Mouse (Mus musculus): ENCODE measurements around the gene Dmgdh. TPM values are rescaled to one million over a fixed set of nuclear protein-coding genes. Genes with fewer than 3 reads are reported as not detected.

Gene Dmgdh
- polyA plus RNA-seq, 1 experiment from 2014 or later: not detected

DNA sequence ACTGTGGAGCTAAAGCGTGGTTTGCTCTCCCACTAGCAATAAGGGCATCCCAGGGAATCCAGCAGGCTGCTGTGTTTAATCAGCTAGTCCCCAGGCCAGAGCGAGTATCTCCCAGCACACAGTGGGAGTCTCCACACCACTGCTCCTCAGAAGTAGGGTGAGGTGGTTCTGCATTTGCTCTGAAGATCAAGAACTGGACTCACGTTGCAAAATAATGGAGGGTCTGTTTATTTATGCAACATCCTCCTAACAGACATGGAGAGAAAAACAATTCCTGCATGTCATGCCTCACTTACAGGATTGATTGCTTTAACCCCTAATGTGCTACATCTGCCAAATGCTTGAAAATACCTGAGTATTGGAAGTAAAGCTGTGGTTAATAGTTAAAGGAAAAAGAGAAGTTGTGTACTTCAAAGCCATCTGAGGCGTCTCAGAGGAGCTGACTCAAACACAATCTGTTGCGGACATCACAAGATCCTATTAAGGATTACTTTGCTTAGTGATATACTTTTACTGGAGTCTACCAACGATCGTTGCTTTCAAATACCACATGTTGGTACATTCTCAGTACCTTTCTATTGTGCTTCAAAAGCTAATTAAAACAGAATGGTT, 99.6 kb downstream of the Dmgdh start:
- no peaks in the 10 kb centered on the region for H3K27me3 ChIP-seq
- H3K27ac ChIP-seq (replicated peaks): no peak overlapping the region
- H3K4me3 ChIP-seq (replicated peaks): no peak overlapping the region
- H3K4me2 ChIP-seq (replicated peaks): no peak overlapping the region
- H3K36me3 ChIP-seq: no peaks in the 10 kb centered on the region
- H3K9ac ChIP-seq: no peak overlapping the region
- WGBS: 47% methylated on average over 7 of the region's 7 CpGs
- H3K9me3 ChIP-seq (replicated peaks): no peaks in the 10 kb centered on the region
- peaks cover 10% of the 10 kb centered on the region; the same call in 1 of the 2 replicates for H3K4me1 ChIP-seq
- ATAC-seq (ENCODE audit: insufficient number of reproducible peaks, low FRiP score, low TSS enrichment, low read depth): no peak

DNA sequence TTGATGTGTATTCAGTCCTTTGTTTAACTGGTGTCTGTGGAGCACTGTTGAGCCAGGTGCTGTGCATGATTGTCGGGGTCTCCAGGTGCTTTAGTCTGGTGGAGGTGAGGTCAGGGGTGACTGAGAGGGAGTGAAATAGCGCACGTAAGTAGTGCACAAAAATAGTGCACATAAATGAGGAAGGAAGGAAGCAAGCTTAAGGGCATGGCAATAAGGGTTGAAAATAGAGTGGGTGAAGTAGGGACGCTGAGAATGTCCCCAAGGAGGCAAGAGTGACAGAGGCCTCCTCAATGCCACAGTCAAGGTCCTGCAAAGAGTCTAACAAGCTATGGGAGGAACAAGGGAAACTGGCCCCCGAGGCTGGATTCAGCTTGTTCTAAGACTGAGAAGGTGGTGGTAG, 108.6 kb downstream of the Dmgdh start:
- WGBS: 86% methylated on average over 5 of the region's 5 CpGs
- Histone ChIP-seq H3K36me3 (no peaks in the 10 kb centered on the region), H3K4me1 (peaks cover 8% of the 10 kb centered on the region; the same call in 1 of the 2 replicates), H3K4me2 (replicated peaks) (no peak overlapping the region), H3K9me3 (replicated peaks) (no peaks in the 10 kb centered on the region), H3K27ac (replicated peaks) (no peak overlapping the region), H3K9ac (no peak overlapping the region), H3K4me3 (replicated peaks) (no peak overlapping the region), H3K27me3 (no peaks in the 10 kb centered on the region)
- no peak for ATAC-seq (ENCODE audit: insufficient number of reproducible peaks, low FRiP score, low TSS enrichment, low read depth)

DNA sequence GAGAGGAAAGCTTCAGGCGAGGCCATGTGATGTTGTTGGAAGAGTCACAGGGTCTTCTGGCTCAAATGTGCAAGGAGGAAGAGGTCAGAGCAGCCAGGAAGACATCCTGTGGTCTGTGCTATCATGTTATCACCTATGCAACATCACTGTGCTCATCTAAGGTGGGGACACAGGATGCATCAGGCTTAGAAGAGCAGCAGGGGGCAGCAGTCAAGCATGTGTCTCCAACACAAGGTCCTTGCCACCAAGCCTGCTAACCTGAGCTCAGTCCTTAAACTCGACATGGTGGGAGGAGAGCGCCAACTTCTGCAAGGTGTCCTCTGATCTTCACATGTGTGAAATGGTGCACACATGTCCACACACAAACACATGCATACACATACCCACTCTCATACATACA, 111.1 kb downstream of the Dmgdh start:
- Histone ChIP-seq H3K9ac (no peak overlapping the region), H3K27me3 (no peaks in the 10 kb centered on the region), H3K4me3 (replicated peaks) (no peak overlapping the region), H3K36me3 (no peaks in the 10 kb centered on the region), H3K9me3 (replicated peaks) (no peaks in the 10 kb centered on the region), H3K4me1 (peaks cover 8% of the 10 kb centered on the region; the same call in 1 of the 2 replicates), H3K4me2 (replicated peaks) (no peak overlapping the region), H3K27ac (replicated peaks) (no peak overlapping the region)
- ATAC-seq (ENCODE audit: insufficient number of reproducible peaks, low FRiP score, low TSS enrichment, low read depth): no peak
- WGBS: 74% methylated on average over 3 of the region's 3 CpGs

DNA sequence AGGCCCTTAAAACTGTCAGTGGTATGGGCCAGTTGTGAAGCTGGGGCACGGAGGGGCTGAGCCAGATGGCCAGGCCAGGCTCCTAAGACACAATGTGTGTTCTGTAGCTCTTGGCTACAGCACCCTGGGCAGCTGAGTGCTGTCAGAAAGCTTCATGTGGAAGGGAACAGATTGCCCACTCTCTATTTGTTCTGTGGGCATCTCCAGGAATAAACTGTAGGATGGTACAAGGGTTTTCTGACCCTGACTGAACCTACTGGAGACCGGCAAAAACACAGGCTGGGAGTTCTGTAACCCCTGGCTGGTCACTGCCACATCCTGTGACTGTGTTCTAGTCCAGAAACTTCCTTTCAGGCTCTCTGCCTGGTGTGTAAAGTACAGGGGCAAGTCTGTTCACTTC, 111.8 kb downstream of the Dmgdh start:
- Histone ChIP-seq H3K4me1 (peaks cover 8% of the 10 kb centered on the region; the same call in 1 of the 2 replicates), H3K27ac (replicated peaks) (no peak overlapping the region), H3K9me3 (replicated peaks) (no peaks in the 10 kb centered on the region), H3K27me3 (no peaks in the 10 kb centered on the region), H3K9ac (no peak overlapping the region), H3K36me3 (no peaks in the 10 kb centered on the region), H3K4me3 (replicated peaks) (no peak overlapping the region), H3K4me2 (replicated peaks) (no peak overlapping the region)
- ATAC-seq (ENCODE audit: insufficient number of reproducible peaks, low FRiP score, low TSS enrichment, low read depth): no peak
- WGBS: 81% methylated on average over 2 of the region's 2 CpGs

DNA sequence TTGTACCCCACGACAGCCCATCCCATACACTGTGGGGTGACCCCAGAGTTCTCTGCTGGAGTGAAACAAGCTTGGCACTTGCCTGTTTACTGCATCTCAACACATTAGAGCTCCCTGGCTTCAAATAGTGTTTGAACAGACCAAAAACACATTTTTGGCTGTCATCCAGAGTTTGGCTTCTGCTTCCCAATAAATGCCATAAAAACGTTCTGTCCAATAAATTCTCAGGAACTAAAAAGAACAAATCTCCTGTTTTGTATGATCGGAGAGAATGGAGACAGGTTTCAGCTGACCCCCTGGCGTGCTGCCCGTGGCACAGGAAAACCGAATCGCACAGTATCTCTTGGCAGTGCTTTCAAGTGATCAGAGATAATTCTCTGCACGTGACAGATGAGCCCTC, 113.4 kb downstream of the Dmgdh start:
- WGBS: 35% methylated on average over 8 of the region's 8 CpGs
- Histone ChIP-seq H3K4me1 (peaks cover 8% of the 10 kb centered on the region; the same call in 1 of the 2 replicates), H3K4me3 (replicated peaks) (no peak overlapping the region), H3K27ac (replicated peaks) (no peak overlapping the region), H3K27me3 (no peaks in the 10 kb centered on the region), H3K9ac (no peak overlapping the region), H3K4me2 (replicated peaks) (no peak overlapping the region), H3K9me3 (replicated peaks) (no peaks in the 10 kb centered on the region), H3K36me3 (no peaks in the 10 kb centered on the region)
- no peak for ATAC-seq (ENCODE audit: insufficient number of reproducible peaks, low FRiP score, low TSS enrichment, low read depth)

DNA sequence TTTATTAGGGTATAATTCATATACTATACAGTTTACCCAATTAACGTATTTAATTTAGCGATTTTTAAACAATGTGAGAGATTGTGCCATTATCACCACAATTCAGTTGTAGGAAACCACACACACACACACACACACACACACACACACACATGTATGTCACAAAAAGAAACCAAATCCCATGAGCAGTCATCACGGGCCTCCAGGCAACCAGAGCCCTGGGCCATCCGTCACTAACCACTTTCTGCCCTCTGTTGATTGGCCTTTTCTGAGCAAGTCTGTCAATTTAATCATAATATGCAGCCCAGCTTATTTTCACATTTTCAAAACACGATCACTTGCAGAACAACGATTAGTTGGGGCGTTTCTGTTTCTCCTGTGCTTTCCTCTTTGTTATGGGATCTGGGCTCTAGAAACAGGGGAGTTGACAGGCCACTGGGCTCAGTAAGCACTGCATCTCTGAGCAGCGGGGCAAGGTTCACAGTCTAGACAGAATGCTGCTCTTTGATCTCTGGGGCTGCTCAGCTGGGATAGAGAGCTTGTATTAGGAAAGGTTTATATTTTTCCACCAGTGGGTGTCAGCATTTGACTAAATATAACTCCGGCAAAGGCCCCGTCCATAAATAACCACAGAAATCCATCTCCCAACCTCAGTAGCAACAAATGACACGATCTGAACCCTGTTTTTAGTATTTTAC, 118.9 kb downstream of the Dmgdh start:
- ATAC-seq (ENCODE audit: insufficient number of reproducible peaks, low FRiP score, low TSS enrichment, low read depth): no peak
- H3K4me1 ChIP-seq: peaks cover 3% of the 10 kb centered on the region; the same call in 1 of the 2 replicates
- WGBS: 36% methylated on average over 11 of the region's 11 CpGs
- no peak overlapping the region for H3K4me3 ChIP-seq (replicated peaks)
- H3K9me3 ChIP-seq (replicated peaks): 0 out of 2 replicates have a peak, but pooled peaks cover 2% of the 10 kb centered on the region
- H3K27ac ChIP-seq (replicated peaks): no peak overlapping the region
- no peaks in the 10 kb centered on the region for H3K27me3 ChIP-seq
- H3K4me2 ChIP-seq (replicated peaks): no peak overlapping the region
- no peaks in the 10 kb centered on the region for H3K36me3 ChIP-seq
- H3K9ac ChIP-seq: no peak overlapping the region

DNA sequence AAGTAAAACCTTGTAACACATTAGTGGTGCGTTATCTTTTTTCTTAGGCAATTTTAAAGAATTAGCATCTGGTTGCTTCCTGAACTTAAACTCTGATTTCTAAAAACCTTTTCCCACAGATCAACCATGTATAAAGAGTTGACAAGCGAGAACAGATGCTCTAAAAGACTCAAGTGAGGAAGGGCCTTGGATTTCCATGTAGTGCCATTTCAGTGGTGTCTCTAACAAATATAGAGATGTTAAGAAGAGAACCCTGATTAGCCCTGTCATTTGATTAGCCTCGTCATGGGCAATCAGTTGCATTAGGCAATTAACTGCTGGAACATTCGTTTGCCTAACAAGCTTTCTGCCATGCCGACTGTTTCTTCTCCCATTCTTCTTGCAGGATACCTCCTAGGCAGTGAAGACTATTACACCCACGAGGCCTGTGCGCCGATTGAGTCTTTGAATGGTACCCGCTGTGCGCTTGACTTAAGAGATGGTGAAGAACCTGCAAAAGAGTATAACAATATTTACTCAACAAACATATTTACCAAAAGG, 119.5 kb downstream of the Dmgdh start:
- no peaks in the 10 kb centered on the region for H3K36me3 ChIP-seq
- ATAC-seq (ENCODE audit: insufficient number of reproducible peaks, low FRiP score, low TSS enrichment, low read depth): no peak
- 0 out of 2 replicates have a peak, but pooled peaks cover 2% of the 10 kb centered on the region for H3K9me3 ChIP-seq (replicated peaks)
- H3K9ac ChIP-seq: no peak overlapping the region
- H3K27ac ChIP-seq (replicated peaks): no peak overlapping the region
- H3K4me2 ChIP-seq (replicated peaks): no peak overlapping the region
- H3K4me1 ChIP-seq: peaks cover 3% of the 10 kb centered on the region; the same call in 1 of the 2 replicates
- WGBS: 75% methylated on average over 10 of the region's 10 CpGs
- H3K4me3 ChIP-seq (replicated peaks): no peak overlapping the region
- no peaks in the 10 kb centered on the region for H3K27me3 ChIP-seq

DNA sequence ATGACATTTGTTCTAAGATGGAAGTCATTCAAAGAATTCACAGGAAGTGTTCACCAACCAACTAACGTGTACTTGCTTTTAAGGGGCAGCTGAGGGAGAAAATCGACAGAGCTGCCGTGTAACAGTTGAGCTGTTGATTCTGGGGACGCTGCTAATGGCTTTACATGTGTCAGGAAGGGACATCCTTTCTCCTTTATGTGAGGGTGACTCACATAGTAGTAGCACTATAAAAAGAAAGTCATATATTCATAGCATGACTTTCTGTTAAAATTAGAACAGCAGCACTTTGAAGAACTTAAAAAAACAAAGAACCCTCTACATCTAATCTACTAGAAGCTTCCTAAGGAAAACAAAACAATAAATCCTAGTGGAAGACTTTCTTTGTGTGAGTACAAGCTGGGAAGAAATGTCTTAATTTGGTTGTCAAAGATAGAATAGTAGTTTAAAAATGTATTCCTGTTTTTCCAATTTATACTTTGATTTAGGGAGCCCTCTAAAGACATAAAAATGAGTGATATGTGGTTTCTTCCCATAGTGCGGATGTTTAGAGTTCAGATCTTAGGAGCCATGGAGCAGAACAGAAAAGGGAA, 122.9 kb downstream of the Dmgdh start:
- Histone ChIP-seq H3K4me2 (replicated peaks) (no peak overlapping the region), H3K4me1 (peaks cover 3% of the 10 kb centered on the region; the same call in 1 of the 2 replicates), H3K4me3 (replicated peaks) (no peak overlapping the region), H3K9me3 (replicated peaks) (0 out of 2 replicates have a peak, but pooled peaks cover 2% of the 10 kb centered on the region), H3K27me3 (no peaks in the 10 kb centered on the region), H3K9ac (no peak overlapping the region), H3K36me3 (no peaks in the 10 kb centered on the region), H3K27ac (replicated peaks) (no peak overlapping the region)
- ATAC-seq (ENCODE audit: insufficient number of reproducible peaks, low FRiP score, low TSS enrichment, low read depth): no peak
- WGBS: 73% methylated on average over 5 of the region's 5 CpGs

Small RNAs within 50 kb of the gene (microRNA-seq; reads per million reads assigned to microRNA genes)
- not detected for gene Mir5624 (ENCODE audit: borderline number of aligned reads)

Other genes starting within 250 kb of the Dmgdh start
- gene Jmy, start 174.6 kb upstream of the Dmgdh start, polyA plus RNA-seq (2015; fragmentation: Nextera tagmentation; extraction: Ambion mirVana): 7.0 and 8.3 TPM in 2 replicates
- gene Bhmt, start 36.5 kb upstream of the Dmgdh start, polyA plus RNA-seq (2015; fragmentation: Nextera tagmentation; extraction: Ambion mirVana): not detected in 2 replicates
- gene Bhmt2, start 131 bp upstream of the Dmgdh start, polyA plus RNA-seq (2015; fragmentation: Nextera tagmentation; extraction: Ambion mirVana): not detected in 2 replicates
- gene Arsb, start 97.2 kb downstream of the Dmgdh start, polyA plus RNA-seq (2015; fragmentation: Nextera tagmentation; extraction: Ambion mirVana): 18.3 and 21.5 TPM in 2 replicates